Mouse (Mus musculus): ENCODE data around the gene 4930550C14Rik.

The 4930550C14Rik gene

DNA sequence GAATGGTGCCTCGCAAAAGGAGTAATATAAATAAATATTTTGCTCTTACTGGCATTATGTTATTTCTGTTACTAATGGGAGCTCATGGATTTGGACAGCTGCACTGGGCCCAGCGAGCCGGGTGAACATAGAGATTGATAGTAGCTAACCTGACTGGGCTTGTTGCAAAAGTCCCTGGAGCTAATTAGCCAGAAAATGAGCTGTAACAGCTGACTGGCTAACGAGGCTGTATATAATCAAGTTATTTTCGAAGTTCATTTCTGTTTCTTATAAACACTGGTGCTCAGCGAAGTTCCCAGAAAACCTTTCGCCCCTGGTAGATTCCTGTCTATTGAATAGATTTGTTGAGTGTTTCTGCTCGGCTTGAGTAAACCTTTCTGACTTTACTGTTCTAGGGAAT, 866 bp downstream of the 4930550C14Rik start:
- in situ Hi-C loops (cut with MboI; ENCODE audit: unreplicated experiment in 2 of 2), result no loop called here

- in situ Hi-C loops (cut with MboI; ENCODE audit: unreplicated experiment in 2 of 2), result no loop called here
Observed at GRCm38 (mm10) chr9:53404050-53404752, 2.1 kb downstream of the 4930550C14Rik start.

DNA sequence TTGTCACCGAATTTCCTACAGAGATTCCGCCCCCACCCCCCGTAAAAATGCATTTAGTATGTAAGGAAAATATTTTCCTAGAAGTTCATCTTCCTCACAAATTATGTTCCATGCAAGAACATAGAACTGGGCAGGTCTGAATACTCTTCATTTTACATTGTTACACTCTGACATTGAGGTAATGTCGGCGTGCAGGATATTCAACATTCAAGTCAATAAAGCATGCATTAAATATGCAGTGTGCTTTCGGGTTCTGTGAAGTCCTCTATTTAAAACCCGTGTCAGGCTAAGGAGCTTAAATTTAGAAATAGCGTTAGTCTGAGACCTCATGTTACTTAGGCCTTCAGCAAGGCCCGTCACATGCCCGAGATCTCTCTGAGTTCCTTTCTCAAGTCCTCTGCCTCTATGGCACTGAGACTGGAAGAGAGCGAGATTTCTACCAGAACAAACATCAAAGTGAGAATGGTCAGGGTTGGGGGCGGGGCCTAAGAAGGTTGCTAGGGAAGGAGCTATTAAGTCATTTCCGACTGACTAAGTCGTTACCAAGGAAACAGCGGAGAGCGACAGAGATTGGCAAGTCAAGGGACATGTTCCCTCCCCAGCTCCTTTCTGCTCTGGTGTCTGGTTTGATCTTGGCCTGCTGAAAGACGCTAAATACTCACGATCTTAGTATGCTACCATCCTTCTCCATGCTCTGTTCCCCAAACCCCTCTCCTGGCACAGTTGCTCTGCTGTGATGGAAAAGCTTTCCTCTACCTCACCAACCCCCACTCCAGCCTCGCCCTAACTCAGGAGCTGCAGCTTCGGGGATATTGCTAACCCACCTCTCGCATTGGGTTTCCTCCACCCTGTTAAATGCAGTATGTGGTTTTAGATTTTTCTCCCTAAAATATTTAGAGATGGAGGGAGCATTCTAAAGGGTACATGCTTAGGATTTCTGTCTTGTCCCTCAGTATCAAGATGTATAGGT, 2.9 kb downstream of the 4930550C14Rik start:
- in situ Hi-C loops (cut with MboI; ENCODE audit: unreplicated experiment in 2 of 2), result no loop called here

GRCm38 (mm10) chr9:53408548-53408947, 6.4 kb downstream of the 4930550C14Rik start:
- in situ Hi-C loops (cut with MboI; ENCODE audit: unreplicated experiment in 2 of 2), result no loop called here

DNA sequence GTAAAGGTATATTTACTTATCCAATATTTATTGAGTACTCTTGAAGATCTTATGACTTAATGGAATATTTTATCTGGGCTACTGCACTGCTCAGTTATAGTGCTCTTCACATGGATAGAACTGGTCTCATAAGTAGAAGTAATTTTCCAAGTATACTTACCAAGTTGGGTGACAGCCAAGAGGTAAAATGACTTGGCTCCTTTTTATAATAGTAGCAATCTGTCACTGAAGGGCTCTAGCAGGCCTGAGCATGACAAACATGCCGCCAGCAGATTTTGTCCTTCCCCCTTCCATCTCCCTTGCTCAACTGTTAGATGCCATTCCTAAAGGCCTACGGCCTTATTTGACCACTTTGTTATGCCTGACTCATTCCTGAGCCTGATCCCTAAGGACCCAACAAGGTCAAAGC, 6.8 kb downstream of the 4930550C14Rik start:
- in situ Hi-C loops (cut with MboI; ENCODE audit: unreplicated experiment in 2 of 2), result no loop called here

DNA sequence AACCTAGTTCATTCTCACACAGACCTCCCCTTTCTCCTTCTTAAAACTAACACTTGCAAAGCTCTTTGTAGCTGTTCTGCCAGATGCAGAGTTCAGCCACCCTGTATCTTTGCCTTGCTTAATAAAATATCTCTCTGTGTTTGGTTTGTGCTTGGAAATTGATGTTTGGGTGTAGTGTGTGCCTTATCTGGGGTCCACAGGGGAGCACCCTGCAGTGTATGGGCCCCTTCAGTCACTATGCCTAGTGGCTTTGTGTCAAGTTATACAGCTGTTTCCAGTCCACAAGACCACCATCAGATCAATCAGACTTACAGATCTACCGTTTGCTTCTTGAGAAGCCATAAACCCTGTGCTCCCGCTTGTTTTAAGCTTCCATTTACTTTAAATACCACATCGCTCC, 7.3 kb downstream of the 4930550C14Rik start:
- in situ Hi-C loops (cut with MboI; ENCODE audit: unreplicated experiment in 2 of 2), result no loop called here

GRCm38 (mm10) chr9:53422133-53422896, 20.2 kb downstream of the 4930550C14Rik start:
- in situ Hi-C loops (cut with MboI; ENCODE audit: unreplicated experiment in 2 of 2), result no loop called here

- in situ Hi-C loops (cut with MboI; ENCODE audit: unreplicated experiment in 2 of 2), result no loop called here
Observed at GRCm38 (mm10) chr9:53426726-53427125, 24.6 kb downstream of the 4930550C14Rik start.

DNA sequence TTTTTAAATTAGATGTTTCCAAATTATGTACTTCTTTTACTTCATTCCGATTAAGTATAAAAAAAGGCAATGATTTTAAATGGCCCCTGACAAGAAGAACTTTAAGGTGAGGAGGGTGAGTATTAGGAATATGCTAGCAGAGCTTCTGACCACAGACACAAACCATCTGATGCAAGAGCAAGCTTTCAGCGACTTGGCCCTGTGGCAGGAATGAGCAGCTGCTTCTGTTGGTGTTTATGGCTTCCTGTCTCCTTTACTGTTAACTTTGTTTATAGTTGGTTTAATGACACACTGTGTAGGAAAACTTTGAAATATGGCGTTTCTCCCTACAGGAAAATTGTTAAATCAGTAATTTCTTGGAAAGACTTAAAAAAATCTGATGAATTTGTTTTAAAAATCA, 25.5 kb downstream of the 4930550C14Rik start:
- in situ Hi-C loops (cut with MboI; ENCODE audit: unreplicated experiment in 2 of 2), result no loop called here

DNA sequence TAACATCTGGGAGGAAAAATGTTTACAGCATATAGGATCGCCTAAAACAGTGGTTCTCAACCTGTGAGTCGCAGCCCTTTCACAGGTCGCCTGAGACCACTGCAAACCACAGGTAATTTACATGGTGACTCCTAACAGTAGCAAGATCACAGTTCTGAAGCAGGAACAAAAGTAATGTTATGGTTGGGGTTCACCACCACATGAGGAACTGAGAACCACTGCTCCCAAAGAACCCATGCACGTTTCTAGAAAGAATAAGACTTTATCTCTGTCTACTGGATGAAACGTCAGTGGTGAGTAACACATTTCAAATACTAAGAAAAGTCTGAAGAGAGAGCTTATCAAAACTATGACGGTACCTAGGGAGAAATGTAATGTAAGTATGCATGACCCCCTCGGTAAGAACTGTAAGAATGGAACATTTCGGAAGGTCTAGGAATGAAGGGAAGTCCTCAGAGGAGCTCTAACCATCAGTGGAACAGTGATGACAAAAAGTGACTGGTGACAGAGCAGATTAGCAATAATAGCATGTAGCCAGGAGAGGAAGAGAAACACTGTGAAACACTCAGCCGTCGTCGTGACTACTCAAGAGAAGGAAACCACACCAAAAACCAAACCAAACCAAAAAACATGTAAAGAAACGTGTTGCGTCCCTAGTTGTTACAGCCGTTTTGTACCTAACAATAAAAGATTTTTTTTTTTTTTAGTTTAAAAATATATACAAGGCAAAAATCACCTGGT, 33.9 kb downstream of the 4930550C14Rik start:
- in situ Hi-C loops (cut with MboI; ENCODE audit: unreplicated experiment in 2 of 2), result no loop called here

- in situ Hi-C loops (cut with MboI; ENCODE audit: unreplicated experiment in 2 of 2), result no loop called here
Observed at GRCm38 (mm10) chr9:53450609-53451008, 48.5 kb downstream of the 4930550C14Rik start.

DNA sequence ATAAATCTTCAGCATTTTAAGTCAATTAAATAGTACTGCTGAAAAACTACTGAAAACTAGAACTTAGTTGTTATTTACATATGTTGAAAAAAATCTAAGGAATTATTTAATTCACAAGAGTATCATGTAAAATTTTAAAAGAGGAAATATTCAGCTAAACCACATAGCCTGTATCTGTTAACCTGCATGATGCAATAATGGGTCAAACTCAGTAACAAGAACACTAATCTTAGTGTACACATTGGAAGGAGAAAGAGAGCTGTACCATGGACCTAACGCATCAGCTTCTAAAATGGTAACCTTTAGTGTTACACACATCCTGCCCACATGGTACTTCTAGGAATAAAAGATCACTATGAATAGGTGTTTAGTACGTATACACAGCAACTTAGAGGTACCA, 49.9 kb downstream of the 4930550C14Rik start:
- in situ Hi-C loops (cut with MboI; ENCODE audit: unreplicated experiment in 2 of 2), result no loop called here

DNA sequence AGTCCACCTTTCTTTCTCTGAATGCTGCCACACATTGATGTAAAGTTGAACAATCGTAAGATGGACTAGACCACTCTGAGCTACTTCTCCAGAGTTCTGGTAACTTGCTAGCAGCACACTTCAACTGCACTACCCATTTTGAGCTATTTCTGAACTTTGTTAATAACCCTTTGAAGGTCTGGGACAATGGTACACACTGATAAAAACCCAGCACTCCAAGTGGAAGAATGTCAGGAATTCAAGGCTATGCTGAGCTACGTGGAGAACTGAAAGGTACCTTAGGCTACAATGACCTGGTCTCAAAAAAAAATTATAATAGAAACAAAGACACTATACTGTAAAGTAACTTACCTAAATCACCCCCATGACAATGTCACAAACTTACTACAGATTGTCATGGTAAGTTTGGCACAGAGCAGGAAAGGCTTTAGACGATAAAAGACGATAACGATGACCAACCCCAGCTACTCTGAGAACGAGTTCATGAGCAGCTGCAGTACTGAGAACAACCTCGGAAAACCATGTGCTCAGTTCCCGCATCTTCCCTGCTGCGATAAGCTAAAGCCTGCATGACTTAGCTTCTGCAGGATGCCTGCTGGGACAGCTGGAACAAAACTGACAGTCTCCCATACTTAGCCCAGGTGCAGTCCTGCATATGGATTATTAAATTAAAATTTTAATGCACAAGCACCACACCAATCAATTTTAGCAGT, 70.8 kb downstream of the 4930550C14Rik start:
- in situ Hi-C loops (cut with MboI; ENCODE audit: unreplicated experiment in 2 of 2), result no loop called here
